Mouse (Mus musculus) left cerebral cortex, adult 9 months (tissue): ENCODE data around the gene Epha7.
A peak's percentile ranks its signal among the peaks of the same experiment; 100 is the strongest.

Source experiments
- DNase-seq, 2 experiments: peaks; one replicate each; pipeline ENCODE4 v3.0.0; 2022; ENCODE audit warnings: low spot score in 2 of 2

The Epha7 gene

DNA sequence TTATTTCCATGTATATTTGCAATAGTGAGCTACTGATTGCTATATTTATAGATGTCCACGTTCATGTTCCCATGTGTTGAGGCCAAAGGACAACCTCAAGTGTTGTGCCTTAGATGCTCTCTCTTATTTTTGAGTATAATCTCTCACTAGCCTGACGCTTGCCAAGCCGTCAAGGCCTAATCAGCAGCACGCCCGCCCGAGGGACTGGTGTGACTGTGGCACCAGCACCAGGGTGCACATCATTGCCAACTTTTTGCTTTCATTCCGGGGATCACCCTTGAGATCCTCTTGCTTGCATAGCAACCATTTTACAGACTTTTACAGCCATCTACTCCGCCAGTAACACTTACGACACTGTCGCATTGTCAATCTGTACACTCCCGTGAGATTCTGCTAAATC, 86.9 kb downstream of the Epha7 start:
- no peak for DNase-seq

DNA sequence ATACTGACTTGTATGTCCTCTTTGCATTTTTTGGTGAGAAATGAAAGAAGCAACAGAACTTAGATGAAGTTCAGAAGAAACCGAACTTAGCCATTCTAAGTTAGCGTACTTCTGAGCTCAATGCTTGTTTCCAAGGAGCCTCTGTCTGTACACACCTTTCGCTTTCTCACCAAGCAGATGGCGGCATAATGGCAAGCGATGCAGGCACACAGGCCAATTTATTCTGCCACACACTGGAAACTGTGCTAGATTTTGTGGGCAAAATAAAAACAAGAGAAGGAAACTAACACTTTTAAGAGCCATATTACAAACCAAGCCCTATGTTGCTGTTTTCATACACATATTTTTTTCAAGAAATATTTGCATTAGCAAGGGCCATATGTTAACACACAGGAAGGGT, 88.6 kb downstream of the Epha7 start:
- peak in 1 of 2 experiments; percentile 24 for DNase-seq

DNA sequence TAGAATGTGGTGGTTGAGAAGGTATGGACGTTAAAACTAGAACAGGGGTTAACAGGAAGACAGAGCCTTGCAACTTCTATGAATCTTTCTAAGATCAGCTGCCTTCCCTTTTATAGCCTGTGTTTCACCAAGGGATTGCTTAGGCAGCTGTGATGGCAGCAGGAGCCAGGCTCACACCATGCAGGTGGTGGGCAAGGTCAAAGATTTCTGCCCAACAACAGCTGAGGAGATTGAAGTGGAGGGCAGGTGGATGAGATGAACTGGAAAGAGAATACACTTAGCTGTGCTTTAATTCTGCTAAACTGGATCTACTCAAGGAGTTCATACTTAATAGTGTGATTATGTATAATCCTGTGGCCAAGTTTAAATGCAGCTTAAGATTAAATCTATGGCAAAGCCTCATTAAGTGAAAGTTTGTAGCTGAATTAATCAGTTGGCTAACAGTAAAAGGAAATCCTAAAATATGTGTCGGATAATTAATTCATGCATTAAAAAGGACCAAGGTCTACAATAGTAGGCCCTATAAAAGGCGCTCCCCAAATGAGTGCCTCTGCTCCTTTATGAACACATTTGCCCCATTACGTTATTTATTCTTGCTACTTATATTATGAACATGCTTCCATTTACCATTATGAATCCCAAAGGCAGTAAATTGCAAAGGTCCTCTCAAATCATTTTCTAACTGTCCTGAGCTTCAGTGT, 89.2 kb downstream of the Epha7 start:
- no peak for DNase-seq

DNA sequence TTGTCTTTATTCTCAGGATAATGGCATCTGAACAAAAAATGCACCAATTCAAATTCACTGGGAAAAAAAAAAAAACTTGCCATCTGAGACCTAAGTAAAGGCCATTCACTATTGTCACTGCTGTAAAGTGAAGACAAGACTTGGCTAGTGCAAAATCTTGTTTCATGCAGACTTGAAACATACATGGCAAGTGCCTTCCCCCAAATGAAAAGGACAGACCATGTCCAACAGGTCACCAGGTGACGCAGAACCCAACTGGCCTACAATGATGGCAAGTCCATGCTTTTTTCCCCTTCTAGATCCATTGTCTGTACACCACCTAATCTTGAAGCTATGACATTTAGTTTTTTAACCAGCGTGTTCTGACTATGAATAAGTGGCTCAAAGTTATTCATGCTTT, 94.1 kb downstream of the Epha7 start:
- DNase-seq: no peak

DNA sequence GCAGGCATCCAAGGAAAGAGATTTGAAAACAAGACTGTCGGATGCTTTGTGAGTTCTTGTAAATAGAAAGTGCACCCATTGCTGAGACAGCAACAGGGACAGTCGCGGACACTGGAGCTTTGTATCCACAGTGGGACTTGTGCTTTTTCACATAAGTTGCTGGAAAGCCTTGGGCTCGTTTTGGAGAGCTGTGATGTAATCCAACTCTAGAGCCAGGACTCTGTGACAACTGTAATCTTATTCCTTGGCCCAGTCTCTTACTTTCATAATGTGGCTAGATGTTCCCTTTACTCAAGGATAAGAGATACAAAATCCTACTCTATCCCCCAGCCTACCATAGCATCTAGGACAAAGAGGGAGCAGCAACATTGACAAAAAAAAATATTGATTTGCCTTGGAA, 97.2 kb downstream of the Epha7 start:
- no peak for DNase-seq

DNA sequence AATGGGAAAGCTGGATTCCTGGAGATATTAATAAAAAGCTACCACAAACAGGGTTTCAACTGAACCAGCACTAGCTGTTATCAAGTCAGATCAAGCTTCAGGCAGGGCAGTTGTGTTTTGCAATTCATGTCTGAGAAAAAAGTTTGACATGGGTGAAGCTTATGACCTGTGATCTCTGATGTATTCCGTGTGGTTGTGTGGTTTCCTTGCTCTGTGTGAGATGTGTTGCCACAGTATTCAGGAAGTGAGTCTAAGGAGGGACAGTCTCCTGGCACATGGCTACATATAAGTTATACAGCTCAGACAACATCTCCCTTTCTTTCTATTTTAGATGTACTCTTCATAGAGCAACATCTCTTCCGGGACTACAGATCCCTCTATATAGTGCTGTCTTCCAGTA, 99.1 kb downstream of the Epha7 start:
- DNase-seq: no peak

DNA sequence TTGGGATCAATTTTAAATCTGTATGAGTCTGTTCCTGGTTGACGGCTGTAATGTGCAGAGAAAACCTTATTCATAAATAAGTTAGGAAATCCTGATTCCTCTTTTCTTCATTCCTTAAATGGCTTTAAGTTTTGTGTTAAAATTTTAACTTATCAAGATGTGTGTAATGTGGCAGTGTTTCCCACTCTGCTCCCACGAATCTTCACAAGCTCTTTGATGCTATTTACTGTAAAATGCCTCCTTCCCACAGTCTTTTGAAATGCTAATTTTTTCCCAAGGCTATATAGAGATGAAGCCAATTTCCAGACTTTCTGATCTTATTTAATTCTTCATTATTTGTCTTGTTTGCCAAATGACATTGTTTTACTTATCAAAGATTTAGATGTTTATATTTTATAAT, 100.7 kb downstream of the Epha7 start:
- no peak for DNase-seq

DNA sequence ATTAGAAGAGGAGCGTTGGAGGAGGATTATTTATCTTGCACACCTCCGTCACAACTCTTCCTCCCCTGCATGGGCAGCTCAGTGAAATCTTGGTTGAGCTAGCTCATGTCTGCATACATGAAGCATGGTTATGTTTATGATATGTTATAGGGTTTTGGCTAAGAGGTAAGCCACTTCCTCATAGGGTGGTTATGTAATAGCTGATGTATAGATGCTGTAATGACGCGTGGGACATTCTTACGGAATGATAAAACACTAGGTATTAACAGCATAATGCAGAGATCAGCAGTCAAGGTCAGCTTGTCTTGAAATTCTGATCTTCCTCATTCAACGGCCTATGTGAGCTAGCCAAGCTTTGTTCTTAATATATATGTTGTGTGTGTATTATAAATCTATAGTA, 107.7 kb downstream of the Epha7 start:
- DNase-seq: no peak

DNA sequence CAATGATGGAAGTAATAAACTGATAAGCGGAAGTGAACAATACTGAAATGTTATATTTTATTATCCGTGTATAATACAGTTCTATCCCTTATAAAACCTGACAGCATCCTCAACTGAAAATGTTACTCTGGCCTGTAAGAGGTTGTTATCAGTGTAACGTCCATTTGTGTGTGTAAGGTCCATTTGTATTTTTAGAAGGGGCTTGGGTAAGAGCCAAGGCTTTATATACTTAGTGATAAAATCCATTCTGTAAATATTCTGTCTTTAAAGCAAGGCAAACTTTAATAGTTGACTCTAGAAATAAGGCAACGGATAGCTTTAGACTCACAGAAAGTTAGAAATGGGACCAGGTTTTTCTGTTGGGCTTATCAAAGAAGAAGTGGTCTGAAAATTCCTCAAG, 113.1 kb downstream of the Epha7 start:
- no peak for DNase-seq

DNA sequence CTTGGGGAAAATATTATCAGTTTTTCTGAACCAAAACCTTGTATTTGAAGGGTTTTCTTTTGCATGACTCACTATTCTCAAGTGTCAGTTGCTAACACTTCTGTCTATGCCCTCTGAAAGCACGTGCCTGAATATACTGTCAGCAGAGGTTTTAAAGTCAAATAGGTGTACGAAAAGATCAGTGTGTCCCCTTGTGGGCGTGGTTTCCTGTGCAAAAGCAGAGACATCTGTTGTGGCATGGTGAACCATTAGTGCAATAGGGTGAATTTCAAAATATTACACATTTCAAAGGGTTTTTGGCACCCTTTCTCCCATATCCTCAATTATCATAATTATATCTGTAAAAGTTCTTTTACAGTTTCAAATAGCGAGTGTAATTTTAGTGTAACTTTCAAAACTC, 120.5 kb downstream of the Epha7 start:
- DNase-seq: no peak

DNA sequence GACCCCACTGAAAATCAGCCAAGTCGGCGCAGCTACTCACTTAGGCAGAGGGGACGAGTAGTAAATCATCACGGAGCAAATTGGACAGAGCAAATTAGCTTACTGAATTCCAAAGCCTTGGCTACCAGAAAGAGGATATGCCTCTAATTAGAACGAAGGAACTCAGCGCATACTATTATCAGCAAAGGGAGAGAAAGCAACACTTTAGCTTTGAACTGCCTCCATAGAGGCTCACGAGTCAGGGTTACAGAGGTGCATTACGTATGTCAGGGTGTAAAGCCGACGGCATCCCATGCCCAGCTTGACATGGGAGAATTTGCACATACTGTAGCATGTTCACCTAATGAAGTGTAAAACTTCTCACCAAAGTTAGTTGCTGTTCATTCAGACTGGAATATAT, 121.9 kb downstream of the Epha7 start:
- DNase-seq: no peak

DNA sequence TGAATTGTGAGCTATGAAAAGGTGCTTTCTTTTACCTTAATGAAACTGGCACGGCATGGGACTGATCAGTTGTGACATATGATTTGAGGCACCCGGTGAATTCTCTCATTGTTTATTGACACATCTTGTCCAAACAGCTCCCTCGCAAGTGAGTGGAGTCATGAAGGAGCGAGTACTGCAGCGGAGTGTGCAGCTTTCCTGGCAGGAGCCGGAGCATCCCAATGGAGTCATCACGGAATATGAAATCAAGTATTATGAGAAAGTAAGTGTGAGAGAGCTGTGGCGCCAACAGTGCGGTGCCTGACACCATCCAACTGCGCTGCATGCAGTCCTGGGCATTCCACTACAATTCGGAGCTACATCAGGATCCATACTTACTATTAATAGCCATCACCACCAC, 122.6 kb downstream of the Epha7 start:
- DNase-seq: no peak

DNA sequence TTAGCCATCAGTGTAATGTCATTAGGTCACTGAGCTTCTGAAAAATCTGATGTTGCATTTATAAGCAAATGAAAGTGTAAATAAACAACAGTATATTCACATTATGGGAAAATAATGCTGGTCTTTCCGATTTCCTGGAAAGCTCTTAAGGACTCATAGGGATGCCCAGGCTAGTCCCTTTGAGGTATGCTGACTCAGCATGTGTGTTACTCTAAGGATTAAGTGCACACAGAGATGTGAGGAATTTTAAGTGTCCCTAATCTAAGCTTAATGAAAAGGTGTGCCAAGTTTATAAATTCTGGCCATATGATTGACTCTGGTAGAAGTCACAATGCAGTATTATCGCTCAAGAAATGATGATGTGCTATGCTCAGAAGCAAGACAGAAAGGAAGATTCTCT, 127.8 kb downstream of the Epha7 start:
- no peak for DNase-seq

DNA sequence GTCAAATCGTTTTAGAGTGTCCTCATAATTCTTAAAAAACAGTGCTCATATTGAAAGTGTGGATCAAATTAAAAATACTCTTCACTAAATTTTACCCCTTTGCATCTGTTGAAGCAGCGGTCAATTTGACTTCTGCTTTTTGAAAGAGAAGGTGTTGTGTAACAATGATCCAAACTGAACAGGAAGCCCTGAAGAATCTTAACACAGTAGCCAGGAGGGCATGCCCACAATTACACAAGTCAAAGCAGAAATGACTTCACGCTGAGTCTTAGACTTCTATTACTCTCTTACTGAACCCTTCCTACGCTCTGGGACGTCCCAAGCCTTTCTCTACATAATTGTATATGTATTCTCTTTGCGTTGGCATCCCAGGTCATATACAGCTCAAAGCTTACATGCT, 131.3 kb downstream of the Epha7 start:
- DNase-seq: no peak

DNA sequence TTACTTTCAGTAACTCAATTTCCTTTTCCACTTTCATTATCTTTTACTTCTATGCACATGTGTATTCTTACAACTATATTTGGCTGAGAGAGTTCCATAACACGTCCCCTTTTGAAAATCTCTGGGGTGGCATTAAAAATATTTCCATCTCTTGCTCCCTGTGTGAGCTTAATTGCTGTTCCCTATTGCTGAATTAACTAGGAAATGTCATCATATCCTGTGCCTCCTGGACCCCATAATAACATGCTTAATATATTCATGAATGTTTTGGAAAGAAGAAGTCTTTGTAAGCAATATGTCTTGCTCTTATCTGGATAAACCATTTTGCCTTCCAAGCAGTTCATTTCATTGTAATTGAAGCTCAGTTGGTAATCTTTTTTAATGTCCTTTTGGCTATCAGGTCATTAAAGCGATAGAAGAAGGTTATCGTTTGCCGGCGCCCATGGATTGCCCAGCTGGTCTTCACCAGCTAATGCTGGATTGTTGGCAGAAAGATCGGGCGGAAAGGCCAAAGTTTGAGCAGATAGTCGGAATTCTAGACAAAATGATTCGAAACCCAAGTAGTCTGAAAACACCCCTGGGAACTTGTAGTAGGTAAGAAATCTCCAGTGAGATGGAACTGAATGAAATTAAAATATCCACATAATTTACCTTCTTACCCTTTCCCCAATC, 148.1 kb downstream of the Epha7 start:
- DNase-seq: no peak

DNA sequence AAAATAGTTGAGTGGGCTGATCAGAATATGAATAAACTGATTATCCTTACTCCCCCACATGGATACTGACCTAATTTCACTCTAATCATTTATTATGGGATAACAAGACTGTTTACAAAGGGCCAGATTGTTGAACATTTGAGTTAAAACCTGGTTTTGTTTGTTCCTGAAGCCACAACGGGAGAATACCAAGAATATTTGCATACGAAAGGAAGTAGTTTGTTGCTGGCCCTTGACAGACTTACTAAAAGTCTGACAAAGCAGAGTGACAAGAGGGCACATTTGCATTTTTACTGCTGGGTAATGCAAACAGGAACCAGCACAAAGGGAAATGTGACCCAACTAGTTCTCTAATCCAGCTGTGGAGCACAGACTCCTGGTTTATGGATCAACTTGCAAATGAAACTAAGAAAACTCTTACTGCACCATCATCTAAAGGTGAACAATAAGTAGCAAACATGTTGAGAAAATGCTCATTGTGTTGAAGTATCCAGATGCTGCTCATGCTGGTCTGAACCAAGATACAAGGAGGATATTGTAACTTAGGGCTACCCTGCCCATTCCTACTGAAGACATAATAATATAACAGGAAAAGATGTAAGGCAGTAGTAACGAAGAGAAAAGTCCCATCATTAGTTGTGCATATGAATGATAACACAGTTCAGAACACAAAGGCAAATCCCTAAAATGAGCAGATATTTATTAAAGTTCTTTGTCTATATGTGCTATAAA, 154.8 kb downstream of the Epha7 start:
- DNase-seq: no peak

DNA sequence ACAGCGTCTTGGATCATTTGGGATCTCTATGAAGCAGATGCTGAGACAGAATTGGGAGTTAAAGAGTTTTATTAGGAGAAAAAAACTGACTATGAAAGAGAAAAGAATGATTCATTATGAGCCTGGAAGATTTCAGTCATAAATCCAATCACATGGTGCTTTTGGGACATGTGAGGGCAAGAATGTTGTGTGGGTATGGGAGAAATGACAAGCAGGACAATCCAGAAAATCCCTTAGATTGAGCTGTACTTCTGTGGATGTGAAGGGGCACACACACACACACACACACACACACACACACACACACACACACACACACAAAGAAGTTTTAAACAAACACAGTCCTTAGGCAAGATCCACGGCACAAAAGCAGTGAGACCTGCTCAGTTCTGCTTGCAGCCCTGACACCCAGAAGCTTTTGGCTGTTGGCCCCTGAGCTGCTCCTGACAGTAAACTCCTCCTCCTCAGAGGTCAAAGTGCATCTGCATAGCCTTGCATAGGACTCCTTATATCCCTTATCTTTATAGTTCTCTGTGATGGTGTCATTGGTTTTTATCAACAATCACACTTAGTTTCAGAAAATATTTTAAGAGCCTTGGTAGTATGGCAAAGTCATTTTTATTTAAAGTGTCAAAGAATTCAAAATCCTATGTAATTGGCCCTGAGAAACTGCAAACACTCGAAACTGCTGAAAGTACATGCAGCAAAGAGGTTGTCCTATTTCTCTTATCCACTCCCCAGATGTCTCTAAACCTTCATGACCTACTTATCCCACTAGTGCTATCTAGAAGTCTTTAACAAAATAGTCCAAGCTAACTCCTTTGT, 185.7 kb downstream of the Epha7 start:
- DNase-seq: no peak

DNA sequence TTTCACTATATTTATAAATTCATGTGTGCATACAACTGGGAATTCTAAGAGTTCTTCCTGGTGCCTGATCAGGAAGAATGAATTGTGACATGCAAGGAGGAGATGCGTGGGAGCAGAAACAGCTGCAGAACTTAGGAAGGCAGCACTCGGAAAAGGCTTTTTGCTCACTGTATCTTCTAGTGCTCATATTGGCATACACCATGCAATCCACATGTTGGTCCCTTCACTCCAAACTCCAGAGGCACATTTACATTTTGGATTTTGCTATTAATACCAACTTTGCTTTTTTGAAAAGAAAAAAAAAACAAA, 186.3 kb downstream of the Epha7 start:
- peak in 1 of 2 experiments; percentile 4 for DNase-seq

DNA sequence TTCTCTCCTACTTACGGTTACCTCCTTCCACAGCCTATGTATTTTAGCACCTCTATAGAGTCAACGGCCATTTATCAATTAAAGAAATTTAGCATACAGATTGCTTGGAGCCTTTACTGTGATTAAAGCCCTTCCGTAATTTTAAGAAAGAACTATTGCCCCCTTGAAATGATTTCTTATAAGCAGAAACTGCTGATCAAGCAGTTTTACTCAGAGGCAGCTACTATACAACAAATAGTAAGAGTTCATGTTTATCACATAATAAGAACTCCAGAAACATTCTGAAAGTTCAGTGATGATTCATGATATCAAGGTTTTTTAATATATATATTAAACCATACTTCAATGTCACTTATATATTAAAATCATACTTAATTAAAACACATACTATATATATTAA, 197.4 kb downstream of the Epha7 start:
- no peak for DNase-seq
